Mouse (Mus musculus): ENCODE results near the gene Pard3b.

GRCm38 (mm10) chr1:62565120-62565809 is 926.6 kb downstream of the Pard3b start:
- TF ChIP-seq CTCF (conservative IDR thresholded peaks at IDR 0.05; ENCODE audit: insufficient read depth, insufficient read length, low read depth, low read length): no peak
- TF ChIP-seq POLR2A (IDR thresholded peaks at IDR 0.05; ENCODE audit: low read depth, low read length): no peak

Data from kidney, adult 2 months (tissue).